9 mouse cellular contexts compared by ENCODE assay signal in genomic region chr8:48300613-48301037, GRCm38 (mm10).
A peak's percentile ranks its signal among the peaks of the same experiment; 100 is the strongest.
DNase-seq lines count a peak whose midpoint lies in the region; ATAC-seq lines count a peak whose summit lies in the region.
"Had no signal": no experiment of that assay in that cellular context is flagged by ENCODE, and none has a peak within 500 bp of the region (broad histone marks: within the 10 kb centered on the region; RNA-seq: fewer than 3 reads in every experiment).

No protein-coding gene starts in this region.

- no peaks in the 10 kb centered on the region for H3K27me3 ChIP-seq in midbrain, embryonic 12.5 days
- no peaks in the 10 kb centered on the region for H3K27me3 ChIP-seq in midbrain, embryonic 10.5 days (ENCODE audit: low read depth, poor library complexity, severe bottlenecking)
- 0 out of 2 replicates have a peak, but pooled peaks cover 3% of the 10 kb centered on the region for H3K27me3 ChIP-seq in hindbrain, embryonic 13.5 days
- no peaks in the 10 kb centered on the region for H3K27me3 ChIP-seq in neural tube, embryonic 15.5 days (replicated peaks)
- H3K27me3 ChIP-seq in intestine, embryonic 15.5 days (replicated peaks), result no peaks in the 10 kb centered on the region
- no peaks in the 10 kb centered on the region for H3K27me3 ChIP-seq in liver, embryonic 12.5 days (replicated peaks)

- H3K4me2 ChIP-seq in midbrain, embryonic 12.5 days (replicated peaks), result no peak overlapping the region
- peak overlapping the region; percentile 34 for H3K4me2 ChIP-seq in hindbrain, embryonic 13.5 days
- peak overlapping the region; percentile 41 for H3K4me2 ChIP-seq in neural tube, embryonic 15.5 days
- no peak overlapping the region for H3K4me2 ChIP-seq in intestine, embryonic 15.5 days (replicated peaks)
- no peak overlapping the region for H3K4me2 ChIP-seq in liver, embryonic 12.5 days

- WGBS in midbrain, embryonic 12.5 days, result 72% methylated on average over 12 of the region's 12 CpGs
- 85% methylated on average over 12 of the region's 12 CpGs for WGBS in midbrain, embryonic 10.5 days
- WGBS in hindbrain, embryonic 13.5 days, result 45% methylated on average over 12 of the region's 12 CpGs
- 40% methylated on average over 12 of the region's 12 CpGs for WGBS in neural tube, embryonic 15.5 days
- 70% methylated on average over 12 of the region's 12 CpGs for WGBS in intestine, embryonic 15.5 days
- WGBS in liver, embryonic 12.5 days (ENCODE audit: insufficient replicate concordance), result 68% methylated on average over 12 of the region's 12 CpGs

- DNase-seq in midbrain, embryonic 10.5 days (ENCODE audit: low spot score), result no peak
- DNase-seq in embryo, embryonic 10.5 days (ENCODE audit: low spot score), result peak; percentile 38
- DNase-seq in spleen, postnatal 4 days (ENCODE audit: low spot score in 2 of 2), result no peak

- 0 out of 2 replicates have a peak, but pooled peaks have one; percentile 34 for ATAC-seq in midbrain, embryonic 12.5 days (ENCODE audit: low FRiP score, low read depth)
- ATAC-seq in hindbrain, embryonic 13.5 days (ENCODE audit: low FRiP score), result peak; percentile 78
- ATAC-seq in neural tube, embryonic 15.5 days (ENCODE audit: low FRiP score), result 0 out of 2 replicates have a peak, but pooled peaks have one; percentile 42
- no peak for ATAC-seq in intestine, embryonic 15.5 days
- ATAC-seq in liver, embryonic 12.5 days, result no peak

- H3K4me1 ChIP-seq in midbrain, embryonic 12.5 days, result peaks cover 4% of the 10 kb centered on the region; the same call in 1 of the 2 replicates
- no peaks in the 10 kb centered on the region for H3K4me1 ChIP-seq in midbrain, embryonic 10.5 days
- peaks cover 18% of the 10 kb centered on the region for H3K4me1 ChIP-seq in hindbrain, embryonic 13.5 days (replicated peaks)
- H3K4me1 ChIP-seq in neural tube, embryonic 15.5 days, result peaks cover 16% of the 10 kb centered on the region
- no peaks in the 10 kb centered on the region for H3K4me1 ChIP-seq in intestine, embryonic 15.5 days (replicated peaks)
- H3K4me1 ChIP-seq in liver, embryonic 12.5 days, result no peaks in the 10 kb centered on the region

- H3K9me3 ChIP-seq in midbrain, embryonic 12.5 days, result no peaks in the 10 kb centered on the region
- 0 out of 2 replicates have a peak, but pooled peaks cover under 1% of the 10 kb centered on the region for H3K9me3 ChIP-seq in midbrain, embryonic 10.5 days (replicated peaks)
- H3K9me3 ChIP-seq in hindbrain, embryonic 13.5 days, result no peaks in the 10 kb centered on the region
- H3K9me3 ChIP-seq in neural tube, embryonic 15.5 days (replicated peaks), result no peaks in the 10 kb centered on the region
- no peaks in the 10 kb centered on the region for H3K9me3 ChIP-seq in intestine, embryonic 15.5 days
- no peaks in the 10 kb centered on the region for H3K9me3 ChIP-seq in liver, embryonic 12.5 days (replicated peaks)

- peaks cover 36% of the 10 kb centered on the region for H3K36me3 ChIP-seq in midbrain, embryonic 12.5 days
- H3K36me3 ChIP-seq in midbrain, embryonic 10.5 days, result peaks cover 69% of the 10 kb centered on the region
- H3K36me3 ChIP-seq in hindbrain, embryonic 13.5 days, result peaks cover 27% of the 10 kb centered on the region
- peaks cover 11% of the 10 kb centered on the region; the same call in 1 of the 2 replicates for H3K36me3 ChIP-seq in neural tube, embryonic 15.5 days
- H3K36me3 ChIP-seq in intestine, embryonic 15.5 days, result 0 out of 2 replicates have a peak, but pooled peaks cover 2% of the 10 kb centered on the region
- H3K36me3 ChIP-seq in liver, embryonic 12.5 days, result peaks cover 5% of the 10 kb centered on the region

- H3K4me3 ChIP-seq in midbrain, embryonic 12.5 days, result no peak overlapping the region
- H3K4me3 ChIP-seq in midbrain, embryonic 10.5 days, result no peak overlapping the region
- no peak overlapping the region for H3K4me3 ChIP-seq in hindbrain, embryonic 13.5 days
- peak overlapping the region; percentile 13; the same call in 1 of the 2 replicates for H3K4me3 ChIP-seq in neural tube, embryonic 15.5 days (replicated peaks)
- H3K4me3 ChIP-seq in intestine, embryonic 15.5 days (replicated peaks), result no peak overlapping the region
- no peak overlapping the region for H3K4me3 ChIP-seq in liver, embryonic 12.5 days

- H3K27ac ChIP-seq in midbrain, embryonic 12.5 days (replicated peaks), result no peak overlapping the region
- no peak overlapping the region for H3K27ac ChIP-seq in midbrain, embryonic 10.5 days (replicated peaks)
- peak overlapping the region; percentile 60; the same call in 1 of the 2 replicates for H3K27ac ChIP-seq in hindbrain, embryonic 13.5 days
- peak overlapping the region; percentile 52 for H3K27ac ChIP-seq in neural tube, embryonic 15.5 days (replicated peaks)
- no peak overlapping the region for H3K27ac ChIP-seq in intestine, embryonic 15.5 days
- H3K27ac ChIP-seq in liver, embryonic 12.5 days, result no peak overlapping the region
- H3K27ac ChIP-seq: macrophage had no signal

- H3K9ac ChIP-seq in midbrain, embryonic 12.5 days (replicated peaks), result no peak overlapping the region
- peak overlapping the region; percentile 29; the same call in 1 of the 2 replicates for H3K9ac ChIP-seq in hindbrain, embryonic 13.5 days
- no peak overlapping the region for H3K9ac ChIP-seq in neural tube, embryonic 15.5 days (replicated peaks)
- no peak overlapping the region for H3K9ac ChIP-seq in intestine, embryonic 15.5 days
- no peak overlapping the region for H3K9ac ChIP-seq in liver, embryonic 12.5 days

Comparison
In these comparisons a context has a peak if more than half of its experiments do, and no peak if none do; other contexts are left out.
1. ATAC-seq: peak in midbrain, embryonic 12.5 days (single experiment), hindbrain, embryonic 13.5 days (single experiment) and neural tube, embryonic 15.5 days (single experiment); none in intestine, embryonic 15.5 days (single experiment) and liver, embryonic 12.5 days (single experiment).
2. H3K27ac ChIP-seq: peak in hindbrain, embryonic 13.5 days (single experiment) and neural tube, embryonic 15.5 days (single experiment); none in midbrain, embryonic 12.5 days (single experiment), midbrain, embryonic 10.5 days (single experiment), intestine, embryonic 15.5 days (single experiment) and liver, embryonic 12.5 days (single experiment).
3. H3K4me2 ChIP-seq: peak in hindbrain, embryonic 13.5 days (single experiment) and neural tube, embryonic 15.5 days (single experiment); none in midbrain, embryonic 12.5 days (single experiment), intestine, embryonic 15.5 days (single experiment) and liver, embryonic 12.5 days (single experiment).